Mouse (Mus musculus) CH12.LX (cell line): ENCODE results near the gene Smurf2.

ENCODE experiments used
- CTCF ChIP-seq, 2 experiments: IDR thresholded peaks in 1 of 2; conservative IDR thresholded peaks in 1 of 2; 2 replicates each; pipeline ENCODE4 v1.5.1; 2011 to 2012; ENCODE audit warnings: low read depth in 2 of 2, low read length in 2 of 2, improper control_type of control experiment in 1 of 2, inconsistent platforms in 1 of 2, mild to moderate bottlenecking in 1 of 2, moderate library complexity in 1 of 2
- ELF1 ChIP-seq: IDR thresholded peaks from 2 replicates; pipeline ENCODE4 v1.6.1; 2014; ENCODE audit warnings: low read depth, mild to moderate bottlenecking, inconsistent platforms, low read length, improper control_type of control experiment
- EP300 ChIP-seq: IDR thresholded peaks from 2 replicates; pipeline ENCODE4 v1.6.1; 2011; ENCODE audit warnings: low read length, improper control_type of control experiment
- ETS1 ChIP-seq: conservative IDR thresholded peaks from 2 replicates; pipeline ENCODE4 v1.6.1; 2012; ENCODE audit warnings: low read depth, mild to moderate bottlenecking, inconsistent platforms, low read length, improper control_type of control experiment, moderate library complexity
- HCFC1 ChIP-seq: IDR thresholded peaks from 2 replicates; pipeline ENCODE4 v1.6.1; 2012; ENCODE audit warnings: low read depth, mild to moderate bottlenecking, inconsistent platforms, low read length, improper control_type of control experiment
- IRF4 ChIP-seq: IDR thresholded peaks from 2 replicates; pipeline ENCODE4 v1.6.1; 2014; ENCODE audit warnings: low read depth, mild to moderate bottlenecking, inconsistent platforms, low read length, improper control_type of control experiment
- KAT2A ChIP-seq: IDR thresholded peaks from 2 replicates; pipeline ENCODE4 v1.6.1; 2012; ENCODE audit warnings: low read length, improper control_type of control experiment, inconsistent platforms; ENCODE audit not compliant: insufficient replicate concordance
- MAZ ChIP-seq: IDR thresholded peaks from 2 replicates; pipeline ENCODE4 v1.6.1; 2012; ENCODE audit warnings: low read depth, mild to moderate bottlenecking, inconsistent platforms, low read length, improper control_type of control experiment, moderate library complexity
- NRF1 ChIP-seq: IDR thresholded peaks from 2 replicates; pipeline ENCODE4 v1.6.1; 2014; ENCODE audit warnings: low read depth, mild to moderate bottlenecking, inconsistent platforms, low read length, improper control_type of control experiment, moderate library complexity
- POLR2A ChIP-seq: IDR thresholded peaks from 2 replicates; pipeline ENCODE4 v1.6.1; 2011; ENCODE audit warnings: low read depth, mild to moderate bottlenecking, improper control_type of control experiment, low read length
- USF1 ChIP-seq: IDR thresholded peaks from 2 replicates; pipeline ENCODE4 v1.6.1; 2014; ENCODE audit warnings: low read depth, mild to moderate bottlenecking, inconsistent platforms, low read length, improper control_type of control experiment
- USF2 ChIP-seq: conservative IDR thresholded peaks from 2 replicates; pipeline ENCODE4 v1.6.1; 2011; ENCODE audit warnings: low read depth, low read length, improper control_type of control experiment

DNA sequence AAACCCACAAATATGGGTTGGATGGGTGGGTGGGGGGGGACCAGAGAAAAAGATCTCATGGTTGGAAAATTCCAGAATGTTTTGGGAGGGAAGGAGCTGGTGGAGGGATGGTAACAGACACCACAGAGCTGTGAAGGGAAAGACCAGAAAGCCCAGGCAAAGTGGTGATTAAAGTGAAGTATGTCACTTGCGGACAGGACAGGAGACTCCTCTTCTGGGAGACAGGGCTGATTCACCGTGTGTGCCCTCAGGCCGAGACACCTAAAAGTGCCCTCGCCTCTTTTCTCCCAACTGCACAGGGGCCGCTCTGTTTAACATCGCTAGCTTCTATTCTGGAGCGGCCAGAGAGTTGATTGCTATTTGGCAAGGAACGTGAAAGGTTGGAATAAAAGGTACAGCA, 34.1 kb upstream of the Smurf2 start:
- TF ChIP-seq IRF4 (no peak), KAT2A (no peak), CTCF (conservative IDR thresholded peaks at IDR 0.05 in 1 of 2, IDR thresholded peaks at IDR 0.05 in 1 of 2; ENCODE audit: low read depth in 2 of 2, low read length in 2 of 2) (no peak), ELF1 (no peak), HCFC1 (no peak), ETS1 (no peak), USF2 (no peak), EP300 (no peak), POLR2A (no peak), MAZ (no peak), NRF1 (no peak), USF1 (no peak)
